Mouse (Mus musculus) naive thymus-derived CD4-positive, alpha-beta T cell, adult 2 months (primary cell): ENCODE measurements around the gene C1qtnf7.

Experiments used
- DNase-seq: peaks from one replicate; pipeline ENCODE4 v3.0.0-alpha.2; 2011; ENCODE audit warnings: low read depth

Gene C1qtnf7

GRCm38 (mm10) chr5:43539871-43540270 is 24.5 kb downstream of the C1qtnf7 start:
- DNase-seq, result no peak

DNA sequence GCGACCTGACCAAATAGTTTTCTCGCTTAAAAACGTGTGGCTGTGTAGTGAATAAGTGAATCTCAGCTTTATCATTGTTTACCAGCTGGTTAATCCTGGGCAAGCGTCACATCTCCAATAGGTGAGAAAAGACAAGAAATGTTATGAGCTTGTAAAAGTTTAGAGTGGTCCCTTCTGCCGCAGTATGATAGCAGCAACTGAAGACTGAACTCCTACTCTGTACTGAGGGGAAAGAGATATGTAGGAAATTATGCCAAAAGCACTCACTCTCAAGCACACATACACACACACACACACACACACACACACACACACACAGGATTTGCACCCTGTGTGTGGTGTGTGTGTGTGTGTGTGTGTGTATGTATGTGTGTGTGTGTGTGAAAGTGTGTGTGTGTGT is 26.2 kb downstream of the C1qtnf7 start:
- no peak for DNase-seq

DNA sequence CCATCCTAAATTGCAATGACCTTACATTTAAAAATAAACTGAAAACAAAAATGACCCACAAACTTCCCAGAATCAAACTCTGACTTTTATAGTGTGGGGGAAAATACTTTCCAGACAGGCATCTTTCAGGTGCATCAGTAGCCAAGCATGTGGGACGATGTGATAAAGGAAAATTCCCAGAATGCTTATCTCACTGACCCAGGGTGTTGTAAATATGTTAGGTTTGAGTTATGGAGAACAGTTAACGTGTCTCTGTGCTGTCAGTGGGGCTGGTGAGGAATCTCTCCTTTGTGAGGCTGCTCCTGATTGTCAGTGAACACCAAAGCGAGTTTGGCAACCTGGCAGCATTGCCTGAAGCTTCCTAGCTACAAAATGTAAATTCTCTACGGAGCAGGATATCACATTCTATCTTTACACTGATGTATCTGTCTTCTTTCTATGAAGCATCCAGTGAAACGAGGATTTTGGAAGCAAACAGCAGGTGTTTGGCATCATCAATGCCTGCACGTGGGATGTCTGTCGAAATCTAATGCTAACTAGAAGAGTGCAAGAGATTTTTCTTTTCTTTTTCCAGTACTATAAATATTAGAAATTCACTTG is 27.0 kb downstream of the C1qtnf7 start:
- DNase-seq, result no peak

- DNase-seq, result no peak
These were observed 34.6 kb downstream of the C1qtnf7 start for GRCm38 (mm10) chr5:43549951-43550350.

DNA sequence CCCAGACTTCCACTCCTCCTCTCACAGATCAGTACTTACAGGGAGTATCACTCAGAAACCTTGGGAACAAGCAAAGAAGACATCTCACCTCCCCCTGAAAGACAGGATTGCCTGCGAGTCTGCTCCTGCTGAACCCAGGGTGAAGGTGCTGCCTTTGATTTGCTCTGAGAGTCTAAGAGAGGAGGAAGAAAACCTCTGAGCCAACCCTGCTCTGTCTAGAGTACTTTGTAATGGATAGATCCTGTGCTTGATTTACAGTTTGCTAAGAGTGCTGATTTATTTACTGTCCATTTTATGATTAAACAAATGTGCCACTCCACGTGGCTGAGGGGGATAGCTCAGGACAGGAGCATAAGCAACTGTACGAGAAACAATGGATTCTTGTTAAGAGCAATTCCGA is 35.1 kb downstream of the C1qtnf7 start:
- no peak for DNase-seq

DNA sequence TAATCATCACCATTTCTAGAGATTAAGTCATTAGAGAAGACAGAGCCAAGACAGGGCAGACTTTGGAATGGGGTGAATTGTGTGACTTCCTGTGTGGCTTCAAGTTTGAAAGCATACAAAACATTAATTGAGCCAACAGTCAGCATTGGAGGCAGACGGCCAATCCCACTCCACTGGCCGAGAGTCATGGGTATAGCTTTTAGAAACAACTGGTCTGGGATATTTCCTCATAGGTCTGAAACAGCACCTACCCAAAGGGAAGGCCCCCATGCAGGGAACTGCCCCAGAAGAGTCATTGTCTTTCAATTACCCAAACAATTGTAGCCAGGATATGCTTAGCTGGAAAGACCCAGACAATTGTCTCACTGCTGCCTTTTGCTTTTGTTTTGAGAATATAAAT is 39.5 kb downstream of the C1qtnf7 start:
- no peak for DNase-seq

GRCm38 (mm10) chr5:43555406-43555805 is 40.1 kb downstream of the C1qtnf7 start:
- no peak for DNase-seq

DNA sequence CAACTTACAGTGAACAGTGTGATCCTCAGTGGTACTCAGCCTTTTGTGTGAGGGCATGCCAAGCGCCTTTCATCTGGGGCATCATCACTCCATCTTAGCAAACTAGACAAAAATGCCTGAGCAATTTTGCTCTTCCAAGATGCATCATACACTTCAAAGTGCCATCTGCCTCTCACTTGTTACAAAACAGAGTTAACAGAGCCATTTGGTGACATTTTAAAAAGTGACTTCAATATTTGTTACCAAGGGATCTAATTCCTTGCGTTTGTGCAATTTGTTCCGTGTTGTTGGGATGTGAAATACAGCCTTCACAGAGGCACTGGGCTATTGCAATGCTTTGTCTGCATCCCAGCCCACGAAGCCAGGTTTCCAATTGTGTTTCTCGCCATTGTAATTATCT is 42.1 kb downstream of the C1qtnf7 start:
- DNase-seq, result no peak

- no peak for DNase-seq
These were observed 46.4 kb downstream of the C1qtnf7 start for GRCm38 (mm10) chr5:43561639-43562252.

GRCm38 (mm10) chr5:43569720-43570359 is 54.5 kb downstream of the C1qtnf7 start:
- DNase-seq, result no peak

DNA sequence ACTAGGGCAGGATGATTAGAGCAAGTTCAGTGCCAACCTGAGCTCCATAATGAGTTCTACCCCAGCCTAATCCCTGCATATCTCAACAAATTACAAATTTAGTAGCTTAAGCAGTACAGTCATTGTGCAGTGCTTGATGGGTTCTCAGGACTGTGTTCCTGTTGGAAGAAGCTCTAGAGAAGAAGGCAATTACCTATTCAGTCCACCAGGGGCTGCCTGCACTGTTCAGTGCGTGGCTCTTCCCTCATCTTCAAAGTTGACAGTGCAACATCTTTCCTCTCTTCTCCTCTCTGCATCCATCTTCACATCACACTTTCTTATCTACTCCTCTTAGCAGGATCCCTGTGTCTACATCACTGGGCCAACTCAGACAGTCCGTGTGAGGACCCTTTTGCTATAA is 67.5 kb downstream of the C1qtnf7 start:
- DNase-seq, result peak; percentile 1

- DNase-seq, result no peak
These were observed 68.2 kb downstream of the C1qtnf7 start for GRCm38 (mm10) chr5:43583326-43584120.

DNA sequence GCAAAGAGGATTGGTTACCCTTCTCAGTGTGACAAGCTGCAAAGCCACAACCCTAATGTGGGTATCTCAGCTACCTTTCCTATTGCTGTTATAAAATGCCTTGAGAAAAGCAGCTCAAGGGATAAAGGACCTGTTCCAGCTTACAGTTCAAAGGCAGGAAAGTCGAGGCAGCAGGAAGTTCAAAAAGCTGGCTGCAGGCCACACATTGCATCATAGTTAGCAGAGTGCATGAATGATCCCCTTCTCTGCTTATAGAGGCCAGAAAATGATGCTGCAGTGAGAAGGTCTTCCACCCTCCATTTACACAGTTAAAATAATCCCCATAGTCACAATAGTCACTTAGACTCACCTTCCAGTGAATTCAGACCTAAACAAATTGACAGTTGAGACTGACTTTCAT is 69.1 kb downstream of the C1qtnf7 start:
- DNase-seq, result no peak

- DNase-seq, result no peak
These were observed 70.3 kb downstream of the C1qtnf7 start for GRCm38 (mm10) chr5:43585406-43586245.

GRCm38 (mm10) chr5:43588791-43589439 is 73.6 kb downstream of the C1qtnf7 start:
- no peak for DNase-seq

DNA sequence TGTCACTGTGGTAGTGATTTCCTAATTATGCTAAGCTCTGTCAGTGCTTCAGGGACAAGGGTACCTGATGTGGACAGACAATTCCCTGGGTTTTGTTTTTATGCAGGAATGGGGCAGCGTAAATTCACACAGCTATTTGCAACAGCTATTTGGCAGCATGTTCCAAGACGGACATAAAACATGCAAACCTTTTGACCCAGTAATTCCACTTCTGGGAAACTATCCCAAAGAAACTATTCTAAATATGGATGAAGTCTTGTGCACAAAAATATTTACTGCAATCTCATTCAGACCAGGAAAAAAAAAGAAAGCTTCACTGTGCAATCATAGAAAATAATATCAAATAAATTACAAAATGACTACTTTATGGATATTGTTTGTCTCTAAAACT is 74.1 kb downstream of the C1qtnf7 start:
- no peak for DNase-seq

DNA sequence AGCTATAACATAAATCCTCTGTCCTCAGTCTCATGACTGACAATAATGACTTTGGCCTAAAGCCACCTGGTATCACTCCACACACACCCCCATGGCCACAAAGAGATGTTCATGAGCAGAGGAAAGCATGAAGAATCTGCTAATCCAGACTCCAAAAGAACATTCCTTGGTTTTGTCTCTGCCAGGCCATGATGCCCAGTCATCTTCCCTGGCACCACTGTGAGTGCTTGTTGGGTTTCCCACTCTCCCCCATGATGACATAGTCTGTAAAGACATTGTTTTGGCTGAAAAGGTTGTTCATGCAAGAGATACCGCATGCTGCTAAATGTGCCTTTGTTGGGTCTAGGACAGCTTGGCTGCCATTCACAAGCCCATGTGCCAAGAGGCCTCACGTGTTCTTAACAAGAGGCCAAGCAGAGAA is 75.0 kb downstream of the C1qtnf7 start:
- no peak for DNase-seq

DNA sequence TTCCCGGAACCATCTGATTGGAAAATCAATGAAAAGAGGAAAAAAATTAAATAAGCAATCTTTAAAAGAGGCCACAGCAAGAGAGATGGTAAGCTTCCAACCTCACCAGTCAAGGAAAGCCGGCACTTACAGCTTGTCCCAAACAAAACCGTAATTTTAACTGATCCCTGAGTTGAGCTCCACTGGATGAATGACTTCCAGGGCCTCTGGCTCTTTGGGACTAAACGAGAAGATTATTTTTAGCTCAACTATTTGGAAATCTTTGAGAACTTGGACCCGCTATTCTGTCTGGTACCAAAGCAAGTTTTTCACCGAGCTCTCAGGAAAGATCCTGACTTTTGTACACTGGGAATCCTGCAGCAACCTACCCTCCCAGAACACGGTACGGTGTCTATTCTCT is 86.3 kb downstream of the C1qtnf7 start:
- DNase-seq, result no peak

GRCm38 (mm10) chr5:43602518-43602917 is 87.2 kb downstream of the C1qtnf7 start:
- DNase-seq, result no peak

DNA sequence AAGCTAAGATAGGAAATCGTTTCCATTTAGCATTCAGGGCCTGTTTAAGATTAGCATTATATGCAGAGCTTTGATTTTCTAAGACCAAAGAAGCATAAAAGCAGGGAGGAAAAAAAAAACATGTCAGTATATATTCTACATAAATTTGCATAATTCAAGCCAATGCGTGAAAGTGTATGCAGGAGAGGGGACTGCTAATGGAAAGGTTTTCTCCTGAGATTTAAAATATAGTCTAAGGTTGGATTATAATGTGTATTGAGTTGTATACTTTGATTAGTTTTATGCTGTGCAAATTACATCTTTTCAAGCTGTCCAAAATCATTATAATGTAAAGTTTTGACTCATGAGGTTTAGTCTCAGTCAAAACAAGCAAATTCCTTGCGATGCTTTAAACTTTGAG is 88.2 kb downstream of the C1qtnf7 start:
- DNase-seq, result no peak

GRCm38 (mm10) chr5:43608073-43608472 is 92.7 kb downstream of the C1qtnf7 start:
- no peak for DNase-seq
